10 mouse cellular contexts compared by ENCODE assay signal in genomic region chr4:133052029-133052745, GRCm38 (mm10). TPM values are rescaled to one million over a fixed set of nuclear protein-coding genes. Genes with fewer than 3 reads are reported as not detected.
DNase-seq lines count a peak whose midpoint lies in the region; ATAC-seq lines count a peak whose summit lies in the region.
"Had no signal": no experiment of that assay in that cellular context is flagged by ENCODE, and none has a peak within 500 bp of the region (broad histone marks: within the 10 kb centered on the region; RNA-seq: fewer than 3 reads in every experiment).

No protein-coding gene starts in this region.

- WGBS in lung, embryonic 15.5 days: 51% methylated on average over 6 of the region's 6 CpGs
- 41% methylated on average over 6 of the region's 6 CpGs for WGBS in intestine, embryonic 16.5 days
- 43% methylated on average over 6 of the region's 6 CpGs for WGBS in stomach, embryonic 15.5 days

- peak; percentile 55 for DNase-seq in embryo, embryonic 10.5 days (ENCODE audit: low spot score)
- DNase-seq in embryo, embryonic 11 days: no peak
- DNase-seq in lung, postnatal 36 days: no peak
- DNase-seq in right cerebral cortex, postnatal 36 days (ENCODE audit: low spot score in 2 of 2): no peak
- DNase-seq in thymus, postnatal 25 days: no peak
- DNase-seq: kidney, adult 18-20 months; lung, postnatal 4 days had no signal

- peaks cover 8% of the 10 kb centered on the region; the same call in 1 of the 2 replicates for H3K36me3 ChIP-seq in lung, embryonic 15.5 days
- H3K36me3 ChIP-seq in intestine, embryonic 16.5 days (ENCODE audit: control insufficient read depth, insufficient read depth, low read length): no peaks in the 10 kb centered on the region
- H3K36me3 ChIP-seq in stomach, embryonic 15.5 days: 0 out of 2 replicates have a peak, but pooled peaks cover 4% of the 10 kb centered on the region

- H3K27me3 ChIP-seq in lung, embryonic 15.5 days: no peaks in the 10 kb centered on the region
- H3K27me3 ChIP-seq in intestine, embryonic 16.5 days (replicated peaks; ENCODE audit: control insufficient read depth, insufficient read depth, low read length): no peaks in the 10 kb centered on the region
- H3K27me3 ChIP-seq in stomach, embryonic 15.5 days (replicated peaks): no peaks in the 10 kb centered on the region

- peaks cover 90% of the 10 kb centered on the region for H3K4me1 ChIP-seq in lung, embryonic 15.5 days
- H3K4me1 ChIP-seq in intestine, embryonic 16.5 days (ENCODE audit: control insufficient read depth, insufficient read depth, low read length): peaks cover 94% of the 10 kb centered on the region
- peaks cover 96% of the 10 kb centered on the region for H3K4me1 ChIP-seq in stomach, embryonic 15.5 days

- H3K4me2 ChIP-seq in lung, embryonic 15.5 days: no peak overlapping the region
- H3K4me2 ChIP-seq in intestine, embryonic 16.5 days (ENCODE audit: low read depth, low read length): no peak overlapping the region
- no peak overlapping the region for H3K4me2 ChIP-seq in stomach, embryonic 15.5 days

- H3K9ac ChIP-seq in lung, embryonic 15.5 days: no peak overlapping the region
- peak overlapping the region; percentile 53; the same call in 1 of the 2 replicates for H3K9ac ChIP-seq in intestine, embryonic 16.5 days (ENCODE audit: low read depth, low read length)
- H3K9ac ChIP-seq in stomach, embryonic 15.5 days: no peak overlapping the region

- ATAC-seq in lung, embryonic 15.5 days (ENCODE audit: borderline replicate concordance, extremely low read depth, low FRiP score, low TSS enrichment): no peak
- ATAC-seq in intestine, embryonic 16.5 days: no peak
- no peak for ATAC-seq in stomach, embryonic 15.5 days (ENCODE audit: insufficient read depth, low FRiP score, low read depth)

- no peak overlapping the region for H3K4me3 ChIP-seq in lung, embryonic 15.5 days
- no peak overlapping the region for H3K4me3 ChIP-seq in intestine, embryonic 16.5 days (ENCODE audit: low read length)
- H3K4me3 ChIP-seq in stomach, embryonic 15.5 days (replicated peaks): no peak overlapping the region

- H3K9me3 ChIP-seq in lung, embryonic 15.5 days: no peaks in the 10 kb centered on the region
- no peaks in the 10 kb centered on the region for H3K9me3 ChIP-seq in intestine, embryonic 16.5 days (ENCODE audit: control insufficient read depth, low read length)
- no peaks in the 10 kb centered on the region for H3K9me3 ChIP-seq in stomach, embryonic 15.5 days

- H3K27ac ChIP-seq in lung, embryonic 15.5 days: 0 out of 2 replicates have a peak overlapping the region, but pooled peaks have one; percentile 45
- H3K27ac ChIP-seq in intestine, embryonic 16.5 days (ENCODE audit: low read length): peak overlapping the region; percentile 33
- peak overlapping the region; percentile 57; the same call in 1 of the 2 replicates for H3K27ac ChIP-seq in stomach, embryonic 15.5 days

RNA-seq across cellular contexts. Expression of gene Ahdc1, which starts 41.1 kb away (rescaled TPM):
- 8.5 and 10.5 TPM in 2 replicates for polyA plus RNA-seq in lung, embryonic 15.5 days (2015; fragmentation: Nextera tagmentation; extraction: Ambion mirVana)
- polyA plus RNA-seq in intestine, embryonic 16.5 days (2015; fragmentation: Nextera tagmentation; extraction: Ambion mirVana): 5.3 and 5.7 TPM in 2 replicates
- polyA plus RNA-seq in stomach, embryonic 15.5 days (2015; fragmentation: Nextera tagmentation; extraction: Ambion mirVana): 8.2 and 9.3 TPM in 2 replicates
